Mouse (Mus musculus) monocyte, adult 2 months (primary cell): ENCODE data around the gene Parva.

Experiments
- DNase-seq, 2 experiments: peaks; one replicate each; pipeline ENCODE4 v3.0.0; 2022; ENCODE audit warnings: low spot score in 2 of 2, low read depth in 1 of 2

Parva gene

DNA sequence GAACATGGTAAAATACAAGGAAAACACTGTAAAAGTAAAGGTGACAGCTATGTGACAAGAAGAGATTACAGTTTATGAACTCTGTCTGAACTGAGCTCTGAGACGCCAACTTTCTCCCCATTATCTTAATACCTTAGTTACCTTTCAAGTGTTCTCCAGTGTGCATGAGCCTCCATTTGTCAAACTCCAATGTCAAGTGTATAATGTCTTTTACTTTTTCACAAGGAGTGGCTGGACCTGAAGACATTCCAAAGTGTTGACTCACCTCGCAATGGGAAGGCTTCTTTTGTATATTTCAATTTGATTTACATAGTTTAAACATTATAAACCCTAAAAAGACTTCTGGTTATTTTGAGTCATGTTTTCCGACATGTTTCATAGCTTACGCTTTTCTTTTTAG lies 3.9 kb upstream of the Parva start:
- no peak for DNase-seq

DNA sequence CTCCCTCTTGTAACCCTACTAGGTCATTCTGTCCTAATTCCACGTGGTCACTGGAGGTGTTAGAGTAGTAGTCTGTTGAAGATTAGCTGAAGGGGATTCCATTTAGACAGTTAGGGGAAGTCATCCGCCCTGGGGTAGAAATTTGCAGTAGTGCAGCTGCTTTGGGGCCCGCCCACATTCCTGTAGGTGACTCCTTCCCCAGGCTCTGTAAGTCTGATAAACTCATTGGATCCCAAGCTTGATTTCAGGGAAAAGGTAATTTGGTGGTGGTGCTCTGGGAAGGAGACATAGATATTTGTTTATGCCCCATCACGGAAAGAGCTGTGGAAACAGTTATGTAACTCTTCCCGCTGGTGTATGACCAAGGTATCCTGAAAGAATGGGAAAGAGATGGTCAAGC lies 494 bp upstream of the Parva start:
- no peak for DNase-seq

DNA sequence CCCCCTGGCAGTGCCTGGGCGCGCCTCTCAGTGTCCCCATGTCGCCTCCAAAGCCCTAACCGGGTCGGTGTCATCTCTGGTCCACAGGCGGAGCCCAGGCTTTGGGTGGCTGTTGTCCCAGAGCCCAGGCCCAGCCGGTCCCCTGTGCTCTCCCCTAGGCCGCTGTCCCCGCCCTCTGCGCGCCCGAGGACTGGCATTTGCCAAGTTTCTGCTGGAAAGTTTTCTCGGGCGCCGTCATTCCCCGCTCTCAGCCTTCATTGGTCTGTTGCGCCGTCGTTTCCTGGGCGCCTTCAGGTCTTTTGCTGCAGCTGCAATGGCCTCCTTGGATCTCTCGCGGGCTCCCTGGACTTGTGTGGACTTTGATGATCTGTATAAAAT lies 842 bp downstream of the Parva start:
- DNase-seq, result no peak

DNA sequence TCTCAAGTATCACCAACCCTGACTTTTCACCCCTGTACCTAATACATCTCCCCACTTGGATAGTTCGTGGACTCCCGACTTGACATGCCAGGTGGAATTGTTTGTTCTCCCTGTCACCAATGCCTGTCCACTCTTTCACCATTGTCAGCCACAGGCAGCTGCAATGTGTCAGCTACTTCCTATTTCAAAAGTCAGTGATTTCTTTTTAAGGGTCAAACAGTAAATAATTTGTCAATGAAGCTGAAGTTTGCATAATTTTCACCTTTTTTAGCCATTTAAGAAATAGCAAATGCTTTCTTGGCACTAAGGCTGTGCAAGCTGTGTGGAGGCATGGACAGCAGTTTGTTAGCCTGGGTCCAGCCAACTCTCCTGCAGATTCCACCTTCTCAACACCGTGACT lies 12.5 kb downstream of the Parva start:
- no peak for DNase-seq

DNA sequence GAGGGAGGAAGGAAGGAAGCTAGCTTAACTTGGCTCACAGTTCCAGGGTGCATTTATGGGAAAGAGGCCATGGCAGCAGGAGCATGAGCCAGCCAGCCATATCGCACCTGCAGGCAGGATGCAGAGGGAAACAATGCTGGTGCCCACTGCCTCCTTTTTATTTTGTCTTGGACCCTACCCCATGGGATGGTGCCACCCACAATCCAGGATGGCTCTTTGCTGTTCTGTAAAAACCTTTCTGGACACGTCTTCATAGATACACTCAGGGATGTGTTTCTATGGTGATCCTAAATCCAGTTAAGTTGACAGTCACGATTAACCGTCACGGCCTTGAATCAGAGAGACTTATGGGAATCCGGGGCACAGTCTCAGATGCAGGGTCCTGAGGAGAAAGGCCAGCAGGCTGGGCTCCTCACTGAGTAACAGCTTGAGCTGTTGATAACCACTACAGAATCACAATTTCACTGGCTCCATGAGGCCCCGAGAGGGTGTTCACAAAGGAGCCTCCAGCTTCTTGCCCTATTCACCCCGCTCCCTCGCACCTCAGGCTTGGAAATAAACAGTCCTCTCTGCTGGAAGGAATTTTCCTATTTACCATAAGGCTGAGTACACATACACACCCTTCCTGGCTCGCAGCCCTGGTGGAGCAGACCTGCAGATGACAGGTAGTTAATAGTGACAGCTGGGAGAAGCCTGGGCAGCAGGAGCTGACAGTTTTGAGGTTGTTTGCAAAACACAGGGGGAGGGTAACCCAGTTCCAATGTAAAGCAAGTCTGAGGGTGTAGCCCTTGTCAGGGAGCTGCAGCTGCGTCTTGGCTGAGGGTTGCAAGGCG lies 17.1 kb downstream of the Parva start:
- no peak for DNase-seq

DNA sequence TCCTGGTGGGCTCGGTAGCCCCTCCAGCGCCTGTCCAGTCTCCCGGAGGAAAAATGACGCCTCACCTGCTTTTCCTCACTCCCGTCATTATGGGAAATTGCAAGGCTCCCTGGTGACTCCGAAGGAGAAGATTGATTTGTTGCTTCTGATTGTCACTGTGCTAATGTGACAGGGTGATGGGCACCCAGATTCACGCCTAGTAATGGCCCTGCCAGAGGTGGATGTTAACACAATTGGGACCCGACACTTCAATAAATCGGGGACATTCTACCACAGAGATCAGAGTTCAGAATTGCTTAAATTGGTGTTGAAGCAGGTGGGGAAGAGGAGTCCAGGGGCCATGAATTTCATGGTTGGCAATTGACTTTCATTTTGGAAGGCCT lies 17.7 kb downstream of the Parva start:
- DNase-seq, result no peak

DNA sequence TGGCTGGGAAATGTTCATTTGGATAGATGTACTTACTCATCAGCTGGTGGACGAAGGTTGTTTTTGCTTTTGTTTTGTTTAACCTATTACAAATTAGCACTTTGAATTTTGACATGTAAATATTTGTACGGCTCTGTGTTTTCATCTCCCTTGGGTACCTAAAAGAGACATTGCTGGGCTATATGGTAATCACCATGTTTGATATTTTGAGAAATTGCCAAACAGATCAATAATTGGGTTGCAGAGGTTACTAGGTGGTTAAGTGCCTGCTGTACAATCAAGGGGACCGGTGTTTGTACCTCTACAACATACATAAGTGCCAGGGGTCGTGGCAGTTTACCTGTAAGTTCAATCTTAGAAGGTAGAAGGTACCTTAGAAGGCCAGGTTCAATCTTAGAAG lies 19.2 kb downstream of the Parva start:
- DNase-seq, result no peak

GRCm38 (mm10) chr7:112449954-112450700 lies 22.8 kb downstream of the Parva start:
- DNase-seq, result no peak

GRCm38 (mm10) chr7:112452471-112452870 lies 25.2 kb downstream of the Parva start:
- DNase-seq, result no peak

DNA sequence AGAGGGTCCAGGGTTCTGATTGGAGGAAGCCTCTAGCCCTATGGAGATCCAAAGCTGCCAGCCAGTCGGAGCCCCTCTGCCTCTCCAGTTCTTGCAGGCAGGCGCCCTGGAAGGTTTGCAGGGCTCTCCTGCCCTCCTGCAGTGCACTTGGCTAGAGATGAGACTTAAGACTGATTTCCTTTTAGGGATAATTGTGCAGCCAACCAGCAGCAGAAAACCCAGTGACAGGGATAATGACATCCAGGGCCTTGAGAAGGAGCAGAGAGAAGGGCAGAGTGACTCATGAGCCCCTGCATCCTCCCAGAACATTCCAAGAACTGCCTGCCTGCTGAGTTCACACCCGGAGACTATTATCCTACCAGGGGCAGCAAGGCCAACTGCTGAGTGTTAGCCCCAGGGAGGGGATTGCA lies 26.5 kb downstream of the Parva start:
- no peak for DNase-seq

- DNase-seq, result no peak
Measured at GRCm38 (mm10) chr7:112454380-112454779, 27.1 kb downstream of the Parva start.

DNA sequence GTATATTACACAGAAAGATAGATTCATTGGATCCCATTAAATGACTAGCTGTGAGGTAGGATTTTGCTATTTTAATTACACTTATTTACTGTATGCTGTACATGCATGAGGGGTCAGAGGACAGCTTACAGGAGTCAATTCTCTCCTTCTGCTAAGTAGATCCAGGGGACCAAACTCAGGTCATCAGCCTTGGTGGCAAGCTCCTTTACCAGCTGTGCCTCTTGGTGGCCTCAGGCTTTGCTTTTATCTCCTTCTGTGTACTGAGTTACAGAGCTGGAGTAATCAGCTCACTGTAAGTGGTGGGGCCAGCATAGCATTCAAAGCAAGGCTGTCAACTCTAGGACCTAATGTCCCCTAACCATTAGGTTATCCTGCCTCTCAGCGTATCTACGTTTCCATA lies 27.6 kb downstream of the Parva start:
- DNase-seq, result no peak

- DNase-seq, result no peak
Measured at GRCm38 (mm10) chr7:112455566-112456110, 28.3 kb downstream of the Parva start.

DNA sequence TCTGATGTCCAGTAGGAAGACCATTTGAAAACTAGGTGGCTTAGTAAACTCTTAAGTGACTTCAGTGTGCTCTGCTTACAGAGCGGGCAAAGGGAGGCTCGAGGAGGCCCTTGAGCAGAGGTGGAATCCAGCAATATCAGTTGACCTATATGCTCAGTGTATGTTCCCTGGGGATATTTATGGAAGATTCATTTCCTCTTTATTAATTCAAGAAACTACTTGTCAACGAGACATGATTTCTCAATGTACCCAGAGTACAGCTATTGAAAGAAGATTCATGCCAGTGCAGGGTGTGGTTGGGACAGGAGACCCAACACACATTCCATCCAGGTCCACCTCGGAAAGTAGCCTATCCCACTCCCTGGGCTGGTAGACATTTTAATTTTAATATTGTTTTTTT lies 30.1 kb downstream of the Parva start:
- DNase-seq, result no peak

DNA sequence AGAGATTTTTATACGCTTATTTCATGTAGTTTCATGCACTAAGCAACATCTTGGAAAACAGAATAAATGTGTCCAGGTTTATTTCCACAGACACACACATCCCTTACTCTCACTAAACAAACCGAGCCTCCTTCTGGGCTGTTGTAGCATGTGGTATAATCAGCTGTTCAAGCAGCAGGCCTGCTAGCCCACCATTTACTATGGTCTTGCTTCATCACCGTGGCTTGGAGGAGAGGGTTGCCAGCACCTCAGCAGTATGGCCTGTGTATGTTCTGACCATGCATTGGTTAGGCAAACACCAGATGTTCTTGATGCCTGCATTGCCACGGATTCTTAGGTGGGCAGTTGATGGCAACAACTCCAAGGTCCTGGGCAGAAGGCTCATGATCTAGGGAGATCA lies 30.6 kb downstream of the Parva start:
- no peak for DNase-seq

DNA sequence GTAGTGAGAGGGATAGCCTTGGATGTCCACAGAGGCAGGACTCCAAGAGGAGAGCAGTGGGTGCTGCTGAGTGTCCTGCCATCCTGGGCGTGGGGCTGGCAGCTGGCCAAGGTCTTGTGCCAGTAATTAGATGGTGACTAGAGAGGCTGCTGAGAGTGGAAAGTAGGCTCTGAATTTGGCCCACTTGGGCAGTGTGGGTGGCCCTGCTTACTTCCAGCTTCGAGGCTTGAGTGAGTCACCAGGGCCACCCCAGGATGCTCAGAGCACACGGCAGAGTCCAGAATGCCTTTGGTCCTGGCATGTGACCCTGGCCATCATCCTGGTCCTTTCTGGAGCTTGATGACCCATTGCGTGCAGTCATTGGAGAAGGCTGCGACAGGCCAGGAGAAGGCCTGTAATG lies 31.1 kb downstream of the Parva start:
- no peak for DNase-seq

DNA sequence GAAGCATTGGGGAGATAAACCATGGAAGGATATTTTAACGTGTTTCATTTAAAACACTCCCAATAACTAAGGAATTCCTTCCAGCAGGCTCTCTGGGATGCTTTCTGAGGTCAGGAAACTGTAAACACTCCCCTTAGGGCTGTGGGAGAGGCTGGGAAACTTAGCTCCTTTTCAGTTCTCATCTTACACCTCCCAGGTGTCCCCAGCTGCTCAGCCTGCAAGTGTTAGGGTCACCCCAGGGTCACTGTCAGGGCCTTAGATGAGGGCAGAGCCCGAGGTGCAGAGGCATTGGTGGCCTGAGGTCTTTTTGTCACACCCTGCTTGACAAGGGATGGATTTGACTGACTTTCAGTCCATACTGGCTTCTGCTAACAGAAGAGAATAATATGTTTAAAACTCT lies 35.8 kb downstream of the Parva start:
- DNase-seq, result no peak

- no peak for DNase-seq
Measured at GRCm38 (mm10) chr7:112465920-112466319, 38.6 kb downstream of the Parva start.

- DNase-seq, result no peak
Measured at GRCm38 (mm10) chr7:112466786-112467185, 39.5 kb downstream of the Parva start.

DNA sequence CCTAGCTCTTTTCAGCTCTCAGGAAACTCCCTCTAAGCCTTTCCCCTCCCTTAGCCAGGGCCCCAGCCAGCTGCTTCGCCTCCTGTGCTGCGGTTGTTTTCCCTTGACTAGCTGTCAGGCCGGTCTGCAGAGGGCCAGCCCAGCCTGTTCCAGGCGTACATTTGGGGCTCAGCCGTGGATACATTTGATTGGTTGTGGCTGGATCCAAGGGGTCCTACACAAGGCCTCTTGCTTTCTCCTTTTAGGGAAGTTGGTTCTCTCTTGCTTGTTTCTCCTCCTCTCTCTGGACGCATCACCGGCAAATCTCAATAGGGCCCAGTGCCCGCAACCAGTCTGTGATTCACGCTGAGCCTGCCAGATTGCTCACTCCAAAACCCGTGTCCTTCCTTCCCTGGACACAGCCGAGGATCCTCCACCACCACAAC lies 40.4 kb downstream of the Parva start:
- DNase-seq, result no peak

DNA sequence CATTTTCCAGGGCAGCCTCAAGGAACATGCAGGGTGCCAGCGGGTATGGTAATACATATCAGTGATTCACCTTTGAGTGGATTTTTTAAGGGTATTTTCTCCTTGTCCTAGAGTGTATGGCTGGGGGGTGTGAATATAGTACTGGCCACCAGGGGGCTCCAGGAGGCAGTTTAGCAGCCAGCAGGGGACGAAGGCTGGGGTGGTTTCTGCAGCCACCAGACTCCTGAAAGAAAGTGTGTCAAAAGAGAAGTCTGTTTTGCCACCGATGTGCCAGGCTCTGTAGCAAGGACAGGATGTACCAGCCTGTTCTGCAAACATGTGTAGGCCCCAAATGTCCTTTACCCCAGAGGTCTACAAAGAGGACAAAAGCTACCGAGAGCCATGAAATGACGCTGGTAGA lies 42.5 kb downstream of the Parva start:
- DNase-seq, result no peak

DNA sequence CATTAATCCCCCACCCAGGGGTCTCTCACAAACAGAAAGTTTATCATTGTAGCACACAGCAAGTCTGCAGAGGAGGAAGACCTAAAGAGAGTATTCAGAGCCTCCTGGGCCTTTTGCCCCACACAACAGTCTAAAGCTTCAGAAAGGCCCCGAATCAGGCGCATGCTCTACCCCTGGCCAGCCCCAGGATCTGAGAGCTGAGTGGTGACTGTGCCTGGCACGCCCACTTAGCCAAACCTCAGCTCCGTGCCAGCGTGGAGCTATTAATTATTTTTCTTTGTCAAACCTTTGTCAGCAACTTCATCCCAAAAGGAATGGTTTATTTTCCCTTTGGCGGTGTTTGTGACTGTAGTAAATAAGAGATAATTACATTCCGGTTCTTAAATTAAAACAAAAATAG lies 44.0 kb downstream of the Parva start:
- DNase-seq, result no peak
